ENCODE assay signal across 7 mouse cellular contexts in genomic region chr2:57123991-57124840, GRCm38 (mm10). TPM values are rescaled to one million over a fixed set of nuclear protein-coding genes. Genes with fewer than 3 reads are reported as not detected.
A peak's percentile ranks its signal among the peaks of the same experiment; 100 is the strongest.
DNase-seq lines count a peak whose midpoint lies in the region; ATAC-seq lines count a peak whose summit lies in the region.

TSS of gene Nr4a2 (minus strand) at chr2:57124003.

- no peaks in the 10 kb centered on the region for H3K27me3 ChIP-seq in intestine, embryonic 14.5 days (replicated peaks; ENCODE audit: control insufficient read depth, insufficient read depth, low read length)
- no peaks in the 10 kb centered on the region for H3K27me3 ChIP-seq in limb, embryonic 10.5 days (ENCODE audit: low read depth, poor library complexity, severe bottlenecking)
- peaks cover 3% of the 10 kb centered on the region; the same call in 1 of the 2 replicates for H3K27me3 ChIP-seq in midbrain, embryonic 11.5 days (ENCODE audit: control insufficient read depth, insufficient read depth, low read length)

- H3K9ac ChIP-seq in intestine, embryonic 14.5 days (ENCODE audit: low read length), result peak within 1 kb of the TSS; percentile 97
- peak within 1 kb of the TSS; percentile 82 for H3K9ac ChIP-seq in midbrain, embryonic 11.5 days (ENCODE audit: low read length)

- no peaks in the 10 kb centered on the region for H3K4me1 ChIP-seq in intestine, embryonic 14.5 days (replicated peaks; ENCODE audit: control insufficient read depth, insufficient read depth, low read length)
- H3K4me1 ChIP-seq in limb, embryonic 10.5 days, result peaks cover 28% of the 10 kb centered on the region
- H3K4me1 ChIP-seq in midbrain, embryonic 11.5 days (ENCODE audit: control insufficient read depth, insufficient read depth, low read length), result peaks cover 3% of the 10 kb centered on the region; the same call in 1 of the 2 replicates

- peak within 1 kb of the TSS; percentile 84 for H3K4me3 ChIP-seq in intestine, embryonic 14.5 days (ENCODE audit: low read depth, low read length)
- peak within 1 kb of the TSS; percentile 97 for H3K4me3 ChIP-seq in limb, embryonic 10.5 days
- H3K4me3 ChIP-seq in midbrain, embryonic 11.5 days (ENCODE audit: low read depth, low read length), result peak within 1 kb of the TSS; percentile 63

- peak; percentile 86 for ATAC-seq in common myeloid progenitor, adult 5-6 weeks (replicated peaks; ENCODE audit: low read depth, poor library complexity, severe bottlenecking)
- ATAC-seq in intestine, embryonic 14.5 days (replicated peaks; ENCODE audit: low FRiP score, low TSS enrichment, low read depth), result peak; percentile 93
- peak; percentile 95 for ATAC-seq in midbrain, embryonic 11.5 days (ENCODE audit: low FRiP score)

- H3K4me2 ChIP-seq in intestine, embryonic 14.5 days (ENCODE audit: low read length), result peak within 1 kb of the TSS; percentile 47
- peak within 1 kb of the TSS; percentile 61 for H3K4me2 ChIP-seq in midbrain, embryonic 11.5 days

- H3K27ac ChIP-seq in intestine, embryonic 14.5 days (ENCODE audit: low read depth), result peak within 1 kb of the TSS; percentile 94
- H3K27ac ChIP-seq in limb, embryonic 10.5 days, result peak within 1 kb of the TSS; percentile 100
- peak within 1 kb of the TSS; percentile 45 for H3K27ac ChIP-seq in midbrain, embryonic 11.5 days (ENCODE audit: low read depth, low read length)

- 9% methylated on average over 51 of the region's 69 CpGs for WGBS in intestine, embryonic 14.5 days
- 8% methylated on average over 48 of the region's 69 CpGs for WGBS in limb, embryonic 10.5 days
- WGBS in midbrain, embryonic 11.5 days, result 13% methylated on average over 27 of the region's 69 CpGs

- no peaks in the 10 kb centered on the region for H3K36me3 ChIP-seq in intestine, embryonic 14.5 days (ENCODE audit: control insufficient read depth, insufficient read depth, low read length)
- peaks cover 6% of the 10 kb centered on the region for H3K36me3 ChIP-seq in limb, embryonic 10.5 days
- no peaks in the 10 kb centered on the region for H3K36me3 ChIP-seq in midbrain, embryonic 11.5 days (ENCODE audit: control insufficient read depth, insufficient read depth, low read length)

- no peaks in the 10 kb centered on the region for H3K9me3 ChIP-seq in intestine, embryonic 14.5 days (ENCODE audit: control insufficient read depth, low read length)
- H3K9me3 ChIP-seq in limb, embryonic 10.5 days (replicated peaks), result no peaks in the 10 kb centered on the region
- no peaks in the 10 kb centered on the region for H3K9me3 ChIP-seq in midbrain, embryonic 11.5 days (ENCODE audit: control insufficient read depth, low read length)

- peak; percentile 92 to 93 for DNase-seq in adrenal gland, adult 18-20 months (ENCODE audit: low spot score in 2 of 2)
- peak; percentile 90 for DNase-seq in gastrocnemius, postnatal 25 days
- DNase-seq in intestine, embryonic 14.5 days (ENCODE audit: low spot score), result peak; percentile 86
- peak; percentile 87 for DNase-seq in limb, embryonic 10.5 days (ENCODE audit: low spot score)
- DNase-seq in midbrain, embryonic 11.5 days (ENCODE audit: low spot score, missing footprints), result peak; percentile 97
- DNase-seq in spleen, adult 12 weeks (ENCODE audit: low spot score), result peak; percentile 49

RNA-seq across cellular contexts. Expression of gene Nr4a2, which starts in this region (rescaled TPM):
- total RNA-seq in adrenal gland, adult 18-20 months (2021), result 10 to 100 TPM; 16.8 to 27.9 TPM
- 3.7 and 5.5 TPM in 2 replicates for total RNA-seq in common myeloid progenitor, adult 5-6 weeks (2017)
- total RNA-seq in gastrocnemius, postnatal 25 days (2021), result 1 to 10 TPM; 1.1 to 1.6 TPM
- 4.0 and 4.1 TPM in 2 replicates for polyA plus RNA-seq in intestine, embryonic 14.5 days (2014; fragmentation: Nextera tagmentation; extraction: Ambion mirVana)
- polyA plus RNA-seq in limb, embryonic 10.5 days (2016; fragmentation: Nextera tagmentation; extraction: Ambion mirVana), result 5.8 and 8.7 TPM in 2 replicates
- 16.9 and 17.4 TPM in 2 replicates for polyA plus RNA-seq in midbrain, embryonic 11.5 days (2014; fragmentation: Nextera tagmentation; extraction: Ambion mirVana)

Comparison
In these comparisons a context has a peak if more than half of its experiments do, and no peak if none do; other contexts are left out.
1. Peak in every context shown above with its lines: DNase-seq, ATAC-seq, H3K4me3 ChIP-seq and H3K27ac ChIP-seq.
2. H3K27ac ChIP-seq: peak in every context shown above with its lines; median percentile 100 in limb, embryonic 10.5 days; 94 in intestine, embryonic 14.5 days; 45 in midbrain, embryonic 11.5 days.